ENCODE assay signal across 15 mouse cellular contexts in genomic region chr6:140682829-140683228, GRCm38 (mm10). TPM values are rescaled to one million over a fixed set of nuclear protein-coding genes. Genes with fewer than 3 reads are reported as not detected.
DNase-seq lines count a peak whose midpoint lies in the region; ATAC-seq lines count a peak whose summit lies in the region.
"Had no signal": no experiment of that assay in that cellular context is flagged by ENCODE, and none has a peak within 500 bp of the region (broad histone marks: within the 10 kb centered on the region; RNA-seq: fewer than 3 reads in every experiment).

No protein-coding gene starts in this region.

- ATAC-seq in heart, embryonic 14.5 days (ENCODE audit: insufficient number of reproducible peaks, insufficient read depth, low FRiP score, low read depth) = peak; percentile 43; the same call in 1 of the 2 replicates
- peak; percentile 33; the same call in 1 of the 2 replicates for ATAC-seq in megakaryocyte, adult 5-6 weeks (ENCODE audit: poor library complexity, severe bottlenecking)
- no peak for ATAC-seq in frontal cortex, adult (ENCODE audit: low TSS enrichment)
- ATAC-seq: CD4-positive, CD25-positive, alpha-beta regulatory T cell, adult 4 months had no signal

- no peaks in the 10 kb centered on the region for H3K36me3 ChIP-seq in heart, embryonic 14.5 days (ENCODE audit: control insufficient read depth, insufficient read depth, low read length)
- H3K36me3 ChIP-seq: hindbrain, embryonic 10.5 days had no signal

- DNase-seq in heart, adult 9 months (ENCODE audit: low spot score in 2 of 2) = no peak
- DNase-seq in retina, embryonic 14.5 days (ENCODE audit: low spot score) = peak; percentile 19
- DNase-seq in retina, postnatal 1 day = no peak
- no peak for DNase-seq in thymus, postnatal 25 days
- DNase-seq in left cerebral cortex, postnatal 14 days (ENCODE audit: low spot score in 2 of 2) = no peak
- DNase-seq: right cerebral cortex, adult 18-20 months had no signal

- no peaks in the 10 kb centered on the region for H3K27me3 ChIP-seq in heart, embryonic 14.5 days (ENCODE audit: control insufficient read depth, insufficient read depth, low read length)

- peaks cover 22 to 26% of the 10 kb centered on the region in 2 experiments for H3K4me1 ChIP-seq in heart, embryonic 14.5 days (ENCODE audit: control insufficient read depth in 2 of 2, insufficient read depth in 2 of 2, low read length in 2 of 2)

- H3K4me3 ChIP-seq in heart, embryonic 14.5 days (ENCODE audit: control insufficient read depth in 1 of 2, insufficient read depth in 1 of 2, low read depth in 1 of 2, low read length in 2 of 2) = no peak overlapping the region
- H3K4me3 ChIP-seq: hindbrain, embryonic 10.5 days; layer of hippocampus, adult 2 months had no signal

- WGBS in heart, embryonic 14.5 days = 27% methylated on average over 13 of the region's 13 CpGs

- no peaks in the 10 kb centered on the region for H3K9me3 ChIP-seq in heart, embryonic 14.5 days (ENCODE audit: control insufficient read depth, low read length)
- H3K9me3 ChIP-seq: hindbrain, embryonic 10.5 days had no signal

- peak overlapping the region; percentile 3; the same call in 1 of the 2 replicates for H3K4me2 ChIP-seq in heart, embryonic 14.5 days (ENCODE audit: low read length)

- intact Hi-C loops in left cerebral cortex, postnatal 14 days (cut with DNase I) = no loop called here

- H3K9ac ChIP-seq in heart, embryonic 14.5 days (ENCODE audit: low read length) = no peak overlapping the region
- H3K9ac ChIP-seq: liver, embryonic 14.5 days had no signal

- H3K27ac ChIP-seq in heart, embryonic 14.5 days (replicated peaks in 1 of 2; ENCODE audit: control insufficient read depth in 1 of 2, insufficient read depth in 1 of 2, low read depth in 2 of 2, low read length in 2 of 2) = 0 out of 4 replicates have a peak overlapping the region, but pooled peaks of 1 of the 2 experiments have one; percentile 21
- H3K27ac ChIP-seq: hindbrain, embryonic 10.5 days; layer of hippocampus, adult 2 months; liver, embryonic 14.5 days had no signal

RNA-seq across cellular contexts. Expression of gene Gm11077, which starts 46.3 kb away (rescaled TPM):
- not detected in 2 replicates for polyA plus RNA-seq in heart, embryonic 14.5 days (2014; fragmentation: Nextera tagmentation; extraction: Ambion mirVana)
- total RNA-seq in megakaryocyte, adult 5-6 weeks (2015) = not detected in 2 replicates
- total RNA-seq in megakaryocyte, adult 5-6 weeks (2017) = not detected in 2 replicates
- not detected for total RNA-seq in left cerebral cortex, postnatal 14 days (2021)
- total RNA-seq: layer of hippocampus, adult 2 months; midbrain, postnatal 0 days had no signal
- polyA plus RNA-seq: CD4-positive, CD25-positive, alpha-beta regulatory T cell, adult 4 months; hindbrain, embryonic 10.5 days; liver, embryonic 14.5 days; midbrain, postnatal 0 days; stomach, embryonic 16.5 days had no signal
